ENCODE assay signal across 14 mouse cellular contexts in genomic region chr13:97489721-97490120, GRCm38 (mm10).
"Had no signal": no experiment of that assay in that cellular context is flagged by ENCODE, and none has a peak within 500 bp of the region (broad histone marks: within the 10 kb centered on the region; RNA-seq: fewer than 3 reads in every experiment).

No protein-coding gene starts in this region.

- H3K4me3 ChIP-seq: layer of hippocampus, adult 2 months; limb, embryonic 13.5 days; neural tube, embryonic 12.5 days had no signal

- H3K9ac ChIP-seq: limb, embryonic 13.5 days; liver, embryonic 14.5 days; neural tube, embryonic 12.5 days had no signal

- H3K27ac ChIP-seq: layer of hippocampus, adult 2 months; limb, embryonic 13.5 days; liver, embryonic 14.5 days; neural tube, embryonic 12.5 days had no signal

- H3K27me3 ChIP-seq: neural tube, embryonic 12.5 days had no signal

- H3K4me2 ChIP-seq: limb, embryonic 13.5 days; neural tube, embryonic 12.5 days had no signal

- H3K9me3 ChIP-seq: limb, embryonic 13.5 days; neural tube, embryonic 12.5 days had no signal

- DNase-seq: kidney, adult 18-20 months; kidney, postnatal 10 days; kidney, postnatal 4 days; left cerebral cortex, postnatal 4 days; lung, adult 18-20 months; midbrain, embryonic 14.5 days; right cerebral cortex, postnatal 4 days; spleen, adult 18-20 months; thymus, adult 18-20 months; thymus, postnatal 14 days had no signal

- H3K36me3 ChIP-seq: limb, embryonic 13.5 days; neural tube, embryonic 12.5 days had no signal
